Mouse (Mus musculus) forebrain, embryonic 14.5 days (tissue): Measurements from ENCODE around the gene Ppp1r37. TPM values are rescaled to one million over a fixed set of nuclear protein-coding genes. Genes with fewer than 3 reads are reported as not detected.
A peak's percentile ranks its signal among the peaks of the same experiment; 100 is the strongest.
"Not testable (repeated sequence)": the region's sequence is repeated elsewhere in the genome, so short reads cannot be mapped to it uniquely, and the experiment has no call there.

ENCODE experiments used
- ATAC-seq: fragments of 200-750 bp; cut with Nextera tagmentation; 2 replicates; pipeline ENCODE4 v1.8.0; 2017; ENCODE audit warnings: mild to moderate bottlenecking, moderate library complexity
- DNase-seq: peaks from one replicate; pipeline ENCODE4 v3.0.0-alpha.2; 2015; ENCODE audit warnings: low spot score
- H3K27ac ChIP-seq: fragments of 300-500 bp; sonication (generic); 2 replicates; pipeline ENCODE4 v1.5.1; 2014; ENCODE audit warnings: low read depth, mild to moderate bottlenecking, control low read depth, low read length, moderate library complexity
- H3K27me3 ChIP-seq: fragments of 300-500 bp; sonication (generic); replicated peaks from 2 replicates; pipeline ENCODE4 v1.6.1; 2014; ENCODE audit warnings: low read length, control low read depth, mixed read lengths; ENCODE audit not compliant: control insufficient read depth, insufficient read depth
- H3K36me3 ChIP-seq: fragments of 300-500 bp; sonication (generic); 2 replicates; pipeline ENCODE4 v1.6.1; 2014; ENCODE audit warnings: low read length, control low read depth; ENCODE audit not compliant: control insufficient read depth, insufficient read depth
- H3K4me1 ChIP-seq: fragments of 300-500 bp; sonication (generic); 2 replicates; pipeline ENCODE4 v1.6.1; 2014; ENCODE audit warnings: antibody characterized with exemption, low read length, control low read depth; ENCODE audit not compliant: control insufficient read depth, insufficient read depth
- H3K4me2 ChIP-seq: fragments of 300-500 bp; sonication (generic); 2 replicates; pipeline ENCODE4 v1.6.1; 2014; ENCODE audit warnings: mild to moderate bottlenecking, control low read depth, low read length
- H3K4me3 ChIP-seq: fragments of 300-500 bp; sonication (generic); 2 replicates; pipeline ENCODE4 v1.5.1; 2014; ENCODE audit warnings: low read depth, low read length, control low read depth
- H3K9ac ChIP-seq: fragments of 300-500 bp; sonication (generic); 2 replicates; pipeline ENCODE4 v1.6.1; 2014; ENCODE audit warnings: mild to moderate bottlenecking, low read length, control low read depth, moderate library complexity
- H3K9me3 ChIP-seq: fragments of 300-500 bp; sonication (generic); replicated peaks from 2 replicates; pipeline ENCODE4 v1.6.1; 2016; ENCODE audit warnings: low read length, control low read depth, mixed read lengths; ENCODE audit not compliant: control insufficient read depth
- WGBS: fragments of 180-500 bp; shearing (Covaris S2); extraction: QIAGEN DNeasy Blood & Tissue Kit; methylation state at CpG from one replicate; pipeline ENCODE4 v1.1.7; 2014; 5-methylcytosine and 5-hydroxymethylcytosine counted together
- polyA plus RNA-seq: library from polyadenylated mRNA; unstranded; fragments of >200 nt; fragmentation: Nextera tagmentation; extraction: Ambion mirVana; gene quantifications from 2 replicates; pipeline ENCODE4 v1.2.1, GENCODE M21; 2014

Ppp1r37 gene
- polyA plus RNA-seq, 1 experiment from 2014 or later, result 12.6 TPM

GRCm38 (mm10) chr7:19512353-19512752, 50.5 kb downstream of the Ppp1r37 start:
- no peak overlapping the region for H3K27ac ChIP-seq
- H3K4me3 ChIP-seq, result no peak overlapping the region
- no peak overlapping the region for H3K4me2 ChIP-seq
- peaks cover 5% of the 10 kb centered on the region; the same call in 1 of the 2 replicates for H3K27me3 ChIP-seq
- no peaks in the 10 kb centered on the region for H3K36me3 ChIP-seq
- 82% methylated on average over 6 of the region's 6 CpGs for WGBS
- peaks cover 5% of the 10 kb centered on the region for H3K4me1 ChIP-seq
- ATAC-seq, result no peak
- no peak overlapping the region for H3K9ac ChIP-seq
- H3K9me3 ChIP-seq, result no peaks in the 10 kb centered on the region
- DNase-seq, result no peak

- not testable (repeated sequence) for H3K36me3 ChIP-seq, H3K27me3 ChIP-seq, H3K9me3 ChIP-seq, H3K4me2 ChIP-seq, H3K27ac ChIP-seq, H3K9ac ChIP-seq, DNase-seq, H3K4me1 ChIP-seq, H3K4me3 ChIP-seq, ATAC-seq
- 93% methylated on average over 6 of the region's 7 CpGs for WGBS
Observed at GRCm38 (mm10) chr7:19511934-19512333, 50.9 kb downstream of the Ppp1r37 start.

- Histone ChIP-seq H3K9me3 (no peaks in the 10 kb centered on the region), H3K27me3 (no peaks in the 10 kb centered on the region), H3K27ac (no peak overlapping the region), H3K4me1 (peaks cover 10% of the 10 kb centered on the region), H3K36me3 (no peaks in the 10 kb centered on the region), H3K4me2 (peak overlapping the region; percentile 93), H3K9ac (peak overlapping the region; percentile 84; the same call in 1 of the 2 replicates), H3K4me3 (no peak overlapping the region)
- ATAC-seq (no peak), DNase-seq (no peak)
- WGBS, result 92% methylated on average over 7 of the region's 7 CpGs
Observed at GRCm38 (mm10) chr7:19509786-19510185, 53.1 kb downstream of the Ppp1r37 start.

- peak overlapping the region; percentile 84 for H3K9ac ChIP-seq
- peaks cover 10% of the 10 kb centered on the region for H3K4me1 ChIP-seq
- peak overlapping the region; percentile 93 for H3K4me2 ChIP-seq
- DNase-seq, result peak; percentile 17
- ATAC-seq, result peak; percentile 10; the same call in 1 of the 2 replicates
- H3K27me3 ChIP-seq, result no peaks in the 10 kb centered on the region
- WGBS, result 11% methylated on average over 15 of the region's 15 CpGs
- peak overlapping the region; percentile 81 for H3K27ac ChIP-seq
- H3K4me3 ChIP-seq, result peak overlapping the region; percentile 83
- no peaks in the 10 kb centered on the region for H3K36me3 ChIP-seq
- H3K9me3 ChIP-seq, result no peaks in the 10 kb centered on the region
Observed at GRCm38 (mm10) chr7:19508924-19509568, 53.8 kb downstream of the Ppp1r37 start.

DNA sequence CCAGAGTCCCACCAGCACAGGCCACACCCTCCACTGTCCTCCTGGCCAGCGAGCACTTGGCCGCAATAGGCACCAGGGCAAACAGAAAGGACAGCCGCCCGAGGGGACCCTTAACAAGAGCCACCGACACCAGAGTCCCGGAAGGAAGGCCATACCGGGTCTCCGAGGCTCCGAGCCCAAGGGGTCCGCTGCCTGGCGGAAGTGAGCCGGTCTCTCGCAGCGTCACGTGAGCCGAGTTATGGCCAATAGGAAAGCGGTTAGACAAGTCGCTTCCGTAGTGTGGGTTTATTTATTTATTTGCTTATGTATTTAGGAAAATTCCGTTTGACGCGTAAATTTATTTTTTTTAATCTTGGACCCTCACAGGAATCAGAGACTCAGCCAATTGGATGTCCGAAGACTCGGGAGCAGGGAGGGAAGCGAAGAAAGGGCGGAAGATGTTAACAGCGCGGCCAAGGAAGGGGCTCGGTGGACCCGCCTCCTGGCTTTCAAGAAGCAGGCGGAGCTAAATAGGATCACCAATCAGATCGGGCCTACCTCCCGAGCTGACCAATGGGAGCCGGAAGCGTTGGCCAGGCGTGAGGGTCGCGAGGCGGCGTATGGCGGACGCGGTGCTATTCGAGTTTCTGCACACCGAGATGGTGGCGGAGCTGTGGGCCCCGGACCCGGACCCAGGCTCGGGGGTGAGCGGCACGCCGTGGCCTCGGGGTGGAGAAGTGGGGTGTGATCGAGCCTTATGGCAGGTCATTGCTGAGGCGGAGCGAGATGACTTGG, 54.5 kb downstream of the Ppp1r37 start, which contains the start of the genes Bloc1s3 and Trappc6a:
Gene Bloc1s3, minus strand, starts transcription at position 218 of the 774 bp plus-strand sequence.
Gene Trappc6a, plus strand, starts transcription at position 246 of the 774 bp plus-strand sequence.
- ATAC-seq (peak; percentile 96), DNase-seq (peak; percentile 97)
- Histone ChIP-seq H3K9me3 (no peaks in the 10 kb centered on the region), H3K4me2 (peak within 1 kb of the TSS; percentile 93), H3K27ac (peak within 1 kb of the TSS; percentile 81), H3K36me3 (no peaks in the 10 kb centered on the region), H3K4me3 (peak within 1 kb of the TSS; percentile 83), H3K4me1 (peaks cover 10% of the 10 kb centered on the region), H3K27me3 (no peaks in the 10 kb centered on the region), H3K9ac (peak within 1 kb of the TSS; percentile 84)
- under 1% methylated on average over 56 of the region's 56 CpGs for WGBS

DNA sequence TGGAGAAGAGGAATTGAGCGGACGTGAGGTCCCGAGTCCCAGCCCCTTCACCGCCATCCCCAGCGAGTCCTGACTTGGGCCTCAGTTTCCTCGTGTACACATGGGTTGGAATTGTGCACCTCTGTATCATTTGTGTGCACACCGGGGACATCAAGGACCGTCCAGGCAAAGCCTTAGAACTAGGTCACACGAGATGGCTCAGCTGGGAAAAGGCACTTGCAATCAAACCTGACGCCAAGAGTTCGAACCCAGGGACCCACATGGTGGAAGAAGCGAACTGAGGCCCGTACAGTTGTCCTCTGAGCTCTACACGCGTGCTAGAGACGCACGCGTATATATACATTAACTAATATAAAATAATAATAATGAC, 55.3 kb downstream of the Ppp1r37 start:
- H3K4me3 ChIP-seq, result peak overlapping the region; percentile 83
- no peak for DNase-seq
- 4% methylated on average over 18 of the region's 18 CpGs for WGBS

DNA sequence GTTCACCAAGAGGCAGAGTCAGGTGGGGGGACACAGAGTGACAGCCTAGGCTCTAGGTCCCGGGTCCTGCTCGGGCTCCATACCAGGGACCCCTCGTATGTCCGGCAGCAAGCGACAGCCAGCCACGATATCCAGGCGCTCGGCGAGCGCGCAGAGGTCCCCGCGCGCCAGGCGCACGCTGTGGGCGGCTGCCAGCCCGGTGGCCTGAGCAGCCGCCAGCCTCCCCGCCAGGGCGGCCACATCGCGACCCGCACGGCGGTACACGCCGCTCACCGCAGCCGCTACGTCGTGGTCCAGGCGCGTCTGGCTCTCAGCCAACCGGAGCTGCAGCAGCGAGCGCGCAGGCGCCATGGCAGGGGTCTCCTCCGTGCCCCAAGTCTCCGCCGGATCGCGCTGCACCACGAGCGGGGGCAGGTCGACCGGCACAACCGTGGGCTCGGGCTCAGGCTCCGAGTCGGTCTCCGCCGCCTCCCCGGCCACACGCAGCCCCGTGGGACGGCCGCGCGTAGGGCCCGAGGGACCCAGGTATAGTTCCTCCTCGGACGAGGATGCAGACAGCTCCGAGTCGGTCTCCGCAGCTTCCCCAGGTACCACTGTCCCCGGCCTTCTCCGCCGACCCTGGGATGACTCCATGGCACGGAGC, 55.8 kb downstream of the Ppp1r37 start:
- under 1% methylated on average over 71 of the region's 71 CpGs for WGBS
- Histone ChIP-seq H3K27me3 (no peaks in the 10 kb centered on the region), H3K36me3 (no peaks in the 10 kb centered on the region), H3K4me2 (peak overlapping the region; percentile 93), H3K4me1 (peaks cover 10% of the 10 kb centered on the region), H3K27ac (peak overlapping the region; percentile 21; the same call in 1 of the 2 replicates), H3K4me3 (peak overlapping the region; percentile 83), H3K9me3 (no peaks in the 10 kb centered on the region), H3K9ac (peak overlapping the region; percentile 84)
- ATAC-seq (peak; percentile 24; the same call in 1 of the 2 replicates), DNase-seq (peak; percentile 82)

More for the DNA sequence above, 55.3 kb downstream of the Ppp1r37 start:
- Histone ChIP-seq H3K36me3 (no peaks in the 10 kb centered on the region), H3K27me3 (no peaks in the 10 kb centered on the region), H3K4me2 (peak overlapping the region; percentile 93), H3K9ac (peak overlapping the region; percentile 84), H3K27ac (0 out of 2 replicates have a peak overlapping the region, but pooled peaks have one; percentile 27), H3K4me1 (peaks cover 10% of the 10 kb centered on the region), H3K9me3 (no peaks in the 10 kb centered on the region)
- ATAC-seq, result peak; percentile 0; the same call in 1 of the 2 replicates

GRCm38 (mm10) chr7:19506326-19506725, 56.5 kb downstream of the Ppp1r37 start:
- DNase-seq (no peak), ATAC-seq (no peak)
- no peaks in the 10 kb centered on the region for H3K27me3 ChIP-seq
- 21% methylated on average over 6 of the region's 6 CpGs for WGBS
- no peak overlapping the region for H3K27ac ChIP-seq
- H3K4me2 ChIP-seq, result peak overlapping the region; percentile 93
- H3K9me3 ChIP-seq, result no peaks in the 10 kb centered on the region
- peak overlapping the region; percentile 84 for H3K9ac ChIP-seq
- H3K36me3 ChIP-seq, result no peaks in the 10 kb centered on the region
- H3K4me1 ChIP-seq, result peaks cover 10% of the 10 kb centered on the region
- peak overlapping the region; percentile 83; the same call in 1 of the 2 replicates for H3K4me3 ChIP-seq
